In genomic region chr2:118658457-118658856, GRCm38 (mm10) we compare ENCODE assay signal across 8 mouse cellular contexts. TPM values are rescaled to one million over a fixed set of nuclear protein-coding genes. Genes with fewer than 3 reads are reported as not detected.
A peak's percentile ranks its signal among the peaks of the same experiment; 100 is the strongest.
DNase-seq lines count a peak whose midpoint lies in the region; ATAC-seq and TF ChIP-seq lines count a peak whose summit lies in the region.
"Had no signal": no experiment of that assay in that cellular context is flagged by ENCODE, and none has a peak within 500 bp of the region (broad histone marks: within the 10 kb centered on the region; RNA-seq: fewer than 3 reads in every experiment).

No protein-coding gene starts in this region.

- TF ChIP-seq POLR2A in CH12.LX (IDR thresholded peaks at IDR 0.05; ENCODE audit: low read depth, low read length) = no peak
- TF ChIP-seq POLR2A in cerebellum, adult 2 months (IDR thresholded peaks at IDR 0.05; ENCODE audit: borderline replicate concordance, insufficient read depth, low read length) = no peak

- no peaks in the 10 kb centered on the region for H3K79me2 ChIP-seq in CH12.LX (replicated peaks; ENCODE audit: control insufficient read depth, extremely low read depth, insufficient read depth, poor library complexity, severe bottlenecking)

- H3K4me2 ChIP-seq in CH12.LX (ENCODE audit: insufficient read depth, low read depth, poor library complexity, severe bottlenecking) = no peak overlapping the region
- H3K4me2 ChIP-seq in forebrain, embryonic 12.5 days = no peak overlapping the region
- H3K4me2 ChIP-seq: midbrain, embryonic 12.5 days had no signal

- TF ChIP-seq RAD21 in CH12.LX (IDR thresholded peaks at IDR 0.05; ENCODE audit: low read depth, low read length) = no peak

- H3K9ac ChIP-seq in CH12.LX (ENCODE audit: insufficient read depth, low read depth) = no peak overlapping the region
- no peak overlapping the region for H3K9ac ChIP-seq in forebrain, embryonic 12.5 days
- H3K9ac ChIP-seq: midbrain, embryonic 12.5 days had no signal

- peak; percentile 34; the same call in 1 of the 2 replicates for ATAC-seq in granulocyte monocyte progenitor cell, adult 5-6 weeks (replicated peaks; ENCODE audit: poor library complexity, severe bottlenecking)
- ATAC-seq in forebrain, embryonic 12.5 days (ENCODE audit: low FRiP score) = no peak

- TF ChIP-seq CTCF in CH12.LX (conservative IDR thresholded peaks at IDR 0.05 in 1 of 2, IDR thresholded peaks at IDR 0.05 in 1 of 2; ENCODE audit: low read depth in 2 of 2, low read length in 2 of 2) = no peak
- TF ChIP-seq CTCF in cerebellum, adult 2 months (IDR thresholded peaks at IDR 0.05; ENCODE audit: borderline replicate concordance, insufficient read depth, low read depth, low read length) = no peak

- H3K27ac ChIP-seq in CH12.LX (ENCODE audit: insufficient read depth, low read depth) = no peak overlapping the region
- no peak overlapping the region for H3K27ac ChIP-seq in forebrain, embryonic 12.5 days
- H3K27ac ChIP-seq in cerebellum, adult 2 months (ENCODE audit: insufficient read depth, low read length) = no peak overlapping the region
- H3K27ac ChIP-seq: midbrain, embryonic 12.5 days had no signal

- dilution Hi-C loops in CH12.LX (cut with MboI; ENCODE audit: extremely low pct_ligation_motif_present, extremely low pct_unique_long_range_greater_than_20kb, low sequenced_read_pairs) = no loop called here

- no peaks in the 10 kb centered on the region for H3K9me3 ChIP-seq in CH12.LX (replicated peaks; ENCODE audit: low read length)
- H3K9me3 ChIP-seq in forebrain, embryonic 12.5 days = no peaks in the 10 kb centered on the region
- H3K9me3 ChIP-seq: midbrain, embryonic 12.5 days had no signal

- TF ChIP-seq EP300 in CH12.LX (IDR thresholded peaks at IDR 0.05; ENCODE audit: low read length) = no peak

- DNase-seq in 3134 (ENCODE audit: extremely low read depth, insufficient read length, low spot score) = peak; percentile 62
- DNase-seq in CH12.LX (ENCODE audit: extremely low read depth) = peak; percentile 59
- peak; percentile 61 for DNase-seq in lung, postnatal 25 days (ENCODE audit: low spot score)
- no peak for DNase-seq in frontal cortex, postnatal 25 days (ENCODE audit: low spot score in 2 of 2)
- no peak for DNase-seq in cerebellum, adult 2 months

- 36% methylated on average over 4 of the region's 4 CpGs for WGBS in forebrain, embryonic 12.5 days
- whole genome bisulfite sequencing in cerebellum, adult 2 months = 60% methylated on average over 4 of the region's 4 CpGs

- in situ Hi-C loops in CH12.LX (cut with MboI; ENCODE audit: low pct_ligation_motif_present, low pct_unique_long_range_greater_than_20kb, low sequenced_read_pairs) = no loop called here

- H3K4me3 ChIP-seq in CH12.LX (replicated peaks in 1 of 3; ENCODE audit: low read depth in 2 of 3, low read length in 2 of 3, poor library complexity in 1 of 3) = no peak overlapping the region
- H3K4me3 ChIP-seq in forebrain, embryonic 12.5 days (replicated peaks) = no peak overlapping the region
- no peak overlapping the region for H3K4me3 ChIP-seq in cerebellum, adult 2 months (replicated peaks; ENCODE audit: insufficient read depth, low read depth, low read length)
- H3K4me3 ChIP-seq: midbrain, embryonic 12.5 days had no signal

- no peaks in the 10 kb centered on the region for H3K36me3 ChIP-seq in CH12.LX (replicated peaks in 1 of 2; ENCODE audit: control insufficient read depth in 1 of 2, insufficient read depth in 1 of 2, low read length in 1 of 2)
- H3K36me3 ChIP-seq in forebrain, embryonic 12.5 days (replicated peaks) = no peaks in the 10 kb centered on the region
- H3K36me3 ChIP-seq: midbrain, embryonic 12.5 days had no signal

- H3K4me1 ChIP-seq in CH12.LX (ENCODE audit: control insufficient read depth in 1 of 2, insufficient read depth in 2 of 2) = peaks cover 33 to 66% of the 10 kb centered on the region in 2 experiments
- H3K4me1 ChIP-seq in forebrain, embryonic 12.5 days = peaks cover 29% of the 10 kb centered on the region
- peaks cover 4% of the 10 kb centered on the region; the same call in 1 of the 2 replicates for H3K4me1 ChIP-seq in cerebellum, adult 2 months (ENCODE audit: control insufficient read depth, insufficient read depth, low read length)

- peaks cover 2% of the 10 kb centered on the region for H3K27me3 ChIP-seq in CH12.LX (replicated peaks)
- peaks cover 14% of the 10 kb centered on the region for H3K27me3 ChIP-seq in forebrain, embryonic 12.5 days
- H3K27me3 ChIP-seq in cerebellum, adult 2 months (ENCODE audit: control insufficient read depth, insufficient read depth, low read length) = no peaks in the 10 kb centered on the region

TF ChIP-seq in CH12.LX, 34 proteins besides CTCF, POLR2A, EP300 and RAD21:
- TF ChIP-seq UBTF (IDR thresholded peaks at IDR 0.05; ENCODE audit: low read depth, low read length) = no peak
- 0 out of 2 replicates have a peak, but pooled peaks have one; percentile 12 for TF ChIP-seq MYC (IDR thresholded peaks at IDR 0.05; ENCODE audit: low read depth, low read length)
- TF ChIP-seq MAFK (IDR thresholded peaks at IDR 0.05; ENCODE audit: insufficient replicate concordance, low read length) = peak; percentile 60; the same call in 1 of the 2 replicates

RNA-seq across cellular contexts. Expression of gene Pak6, which starts 4.6 kb away (rescaled TPM):
- total RNA-seq in CH12.LX (2012; rRNA removed) = 0.29 and 0.42 TPM in 2 replicates
- total RNA-seq in CH12.LX (2014; rRNA removed) = 0.05 and 0.11 TPM in 2 replicates
- polyA plus RNA-seq in CH12.LX (2012; ENCODE audit: insufficient read length, low read depth) = 0.45 and 0.73 TPM in 2 replicates
- total RNA-seq in granulocyte monocyte progenitor cell, adult 5-6 weeks (2014; fragmentation: Nextera tagmentation) = 0.32 TPM in 1 of 2 replicates, not detected in the other
- total RNA-seq in granulocyte monocyte progenitor cell, adult 5-6 weeks (2017) = 0.05 TPM in 1 of 2 replicates, not detected in the other
- polyA plus RNA-seq in forebrain, embryonic 12.5 days (2016; fragmentation: Nextera tagmentation; extraction: Ambion mirVana) = 4.4 and 6.5 TPM in 2 replicates
- polyA plus RNA-seq in cerebellum, adult 2 months (2012; rRNA removed) = 5.6 and 6.4 TPM in 2 replicates

RNA-seq across cellular contexts. Expression of gene Ankrd63, which starts 45.3 kb away (rescaled TPM):
- not detected in 2 replicates for total RNA-seq in CH12.LX (2012; rRNA removed)
- not detected in 2 replicates for total RNA-seq in CH12.LX (2014; rRNA removed)
- 0.07 and 0.08 TPM in 2 replicates for polyA plus RNA-seq in CH12.LX (2012; ENCODE audit: insufficient read length, low read depth)
- 0.77 and 1.0 TPM in 2 replicates for total RNA-seq in granulocyte monocyte progenitor cell, adult 5-6 weeks (2014; fragmentation: Nextera tagmentation)
- 0.62 and 0.69 TPM in 2 replicates for total RNA-seq in granulocyte monocyte progenitor cell, adult 5-6 weeks (2017)
- polyA plus RNA-seq in forebrain, embryonic 12.5 days (2016; fragmentation: Nextera tagmentation; extraction: Ambion mirVana) = 0.04 and 0.08 TPM in 2 replicates
- polyA plus RNA-seq in cerebellum, adult 2 months (2012; rRNA removed) = 0.41 and 0.82 TPM in 2 replicates
- polyA plus RNA-seq: midbrain, embryonic 12.5 days had no signal

Comparison
In these comparisons a context has a peak if more than half of its experiments do, and no peak if none do; other contexts are left out.
1. DNase-seq: peak in 3134 (single experiment), CH12.LX (single experiment) and lung, postnatal 25 days (single experiment); none in frontal cortex, postnatal 25 days (0 of 2) and cerebellum, adult 2 months (0 of 2).